Mouse (Mus musculus) cerebellum, adult 9-11 months (tissue): ENCODE data around the gene Abcg1.

ENCODE experiments used
- DNase-seq: peaks from one replicate; pipeline ENCODE4 v3.0.0; 2022

The Abcg1 gene

GRCm38 (mm10) chr17:31082296-31083078, 25.0 kb downstream of the Abcg1 start:
- no peak for DNase-seq

GRCm38 (mm10) chr17:31085519-31085918, 28.0 kb downstream of the Abcg1 start:
- no peak for DNase-seq

GRCm38 (mm10) chr17:31086196-31086595, 28.7 kb downstream of the Abcg1 start:
- DNase-seq = peak; percentile 72

GRCm38 (mm10) chr17:31088711-31089110, 31.2 kb downstream of the Abcg1 start:
- DNase-seq = no peak

GRCm38 (mm10) chr17:31089848-31090247, 32.4 kb downstream of the Abcg1 start:
- DNase-seq = no peak

- no peak for DNase-seq
Measured at GRCm38 (mm10) chr17:31091023-31091735, 33.7 kb downstream of the Abcg1 start.

- no peak for DNase-seq
Measured at GRCm38 (mm10) chr17:31094781-31095180, 37.3 kb downstream of the Abcg1 start.

- DNase-seq = no peak
Measured at GRCm38 (mm10) chr17:31095570-31095969, 38.1 kb downstream of the Abcg1 start.

GRCm38 (mm10) chr17:31096893-31097292, 39.4 kb downstream of the Abcg1 start:
- DNase-seq = no peak

- DNase-seq = no peak
Measured at GRCm38 (mm10) chr17:31098788-31099187, 41.3 kb downstream of the Abcg1 start.

GRCm38 (mm10) chr17:31103007-31103570, 45.6 kb downstream of the Abcg1 start:
- DNase-seq = no peak

GRCm38 (mm10) chr17:31103823-31104222, 46.3 kb downstream of the Abcg1 start:
- no peak for DNase-seq

- no peak for DNase-seq
Measured at GRCm38 (mm10) chr17:31108388-31108787, 50.9 kb downstream of the Abcg1 start.

GRCm38 (mm10) chr17:31113191-31113856, 55.8 kb downstream of the Abcg1 start:
- no peak for DNase-seq

- no peak for DNase-seq
Measured at GRCm38 (mm10) chr17:31116063-31116462, 58.6 kb downstream of the Abcg1 start.

GRCm38 (mm10) chr17:31117946-31118345, 60.5 kb downstream of the Abcg1 start:
- DNase-seq = no peak

- DNase-seq = peak; percentile 80
Measured at GRCm38 (mm10) chr17:31119429-31119828, 62.0 kb downstream of the Abcg1 start.

GRCm38 (mm10) chr17:31121975-31122374, 64.5 kb downstream of the Abcg1 start:
- DNase-seq = peak; percentile 78

- DNase-seq = peak; percentile 99
Measured at GRCm38 (mm10) chr17:31125548-31126266, 68.2 kb downstream of the Abcg1 start.

GRCm38 (mm10) chr17:31128708-31129318, 71.3 kb downstream of the Abcg1 start:
- peak; percentile 64 for DNase-seq

GRCm38 (mm10) chr17:31129452-31129851, 72.0 kb downstream of the Abcg1 start, which contains the start of gene Tff3:
Gene Tff3, minus strand, starts transcription at chr17:31129646.
- no peak for DNase-seq

- DNase-seq = peak; percentile 96
Measured at GRCm38 (mm10) chr17:31131269-31131821, 73.9 kb downstream of the Abcg1 start.
